Mouse (Mus musculus): ENCODE data around the gene Camsap2. TPM values are rescaled to one million over a fixed set of nuclear protein-coding genes. Genes with fewer than 3 reads are reported as not detected.

Camsap2 gene
- polyA plus RNA-seq, 1 experiment from 2014 or later: 8.7 TPM

DNA sequence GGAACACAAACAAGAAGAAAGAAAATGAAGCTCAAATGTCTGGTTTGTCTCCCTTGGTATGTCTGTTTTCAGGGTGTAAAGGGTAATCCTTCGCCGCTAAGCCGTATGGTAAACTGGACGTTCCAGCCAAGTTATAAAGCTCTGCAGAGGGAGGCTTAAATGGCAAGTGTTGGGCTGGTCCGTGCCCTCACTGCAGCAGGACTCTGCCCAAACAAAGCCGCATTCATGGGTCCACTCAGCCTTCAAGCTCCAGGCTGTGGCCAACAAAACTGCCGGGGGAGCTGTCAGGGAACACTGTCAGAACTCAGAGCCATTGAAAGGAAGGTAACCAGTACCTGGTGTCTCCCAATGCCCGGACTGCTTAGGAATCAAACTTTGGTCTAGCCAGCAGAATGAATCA lies 16.7 kb upstream of the Camsap2 start:
- Histone ChIP-seq H3K9ac (no peak overlapping the region), H3K4me3 (replicated peaks) (no peak overlapping the region), H3K27me3 (replicated peaks) (no peaks in the 10 kb centered on the region), H3K27ac (no peak overlapping the region), H3K36me3 (no peaks in the 10 kb centered on the region), H3K4me2 (no peak overlapping the region), H3K4me1 (no peaks in the 10 kb centered on the region), H3K9me3 (no peaks in the 10 kb centered on the region)
- WGBS: 61% methylated on average over 8 of the region's 8 CpGs
- no peak for ATAC-seq (ENCODE audit: insufficient read depth, low FRiP score, low read depth)

DNA sequence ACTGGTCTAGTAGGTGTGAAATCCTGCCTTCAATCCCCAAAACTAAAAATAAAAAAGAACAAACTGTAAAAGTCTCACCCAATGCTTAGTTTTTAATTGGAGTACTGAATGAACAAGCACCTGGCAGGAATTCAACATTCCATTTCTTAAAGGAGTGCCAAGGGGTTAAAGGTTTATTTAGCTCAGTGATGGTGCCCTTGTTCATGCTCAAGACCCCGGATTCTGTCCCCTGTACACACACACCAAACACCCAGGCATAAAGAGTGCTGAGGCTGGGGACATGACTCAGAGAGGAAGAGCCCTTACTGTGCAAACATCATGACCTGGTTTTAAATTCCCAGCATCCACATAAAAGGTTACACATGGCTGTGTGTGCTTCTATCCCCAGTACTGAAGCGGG lies 15.5 kb upstream of the Camsap2 start:
- no peak overlapping the region for H3K27ac ChIP-seq
- H3K4me1 ChIP-seq: no peaks in the 10 kb centered on the region
- no peak overlapping the region for H3K4me3 ChIP-seq (replicated peaks)
- H3K9ac ChIP-seq: no peak overlapping the region
- H3K36me3 ChIP-seq: no peaks in the 10 kb centered on the region
- no peaks in the 10 kb centered on the region for H3K27me3 ChIP-seq (replicated peaks)
- 70% methylated on average over 2 of the region's 2 CpGs for WGBS
- no peak for ATAC-seq (ENCODE audit: insufficient read depth, low FRiP score, low read depth)
- no peaks in the 10 kb centered on the region for H3K9me3 ChIP-seq
- no peak overlapping the region for H3K4me2 ChIP-seq

- no peak overlapping the region for H3K4me3 ChIP-seq (replicated peaks)
- no peak overlapping the region for H3K9ac ChIP-seq
- H3K27ac ChIP-seq: no peak overlapping the region
- H3K36me3 ChIP-seq: no peaks in the 10 kb centered on the region
- no peaks in the 10 kb centered on the region for H3K27me3 ChIP-seq (replicated peaks)
- 67% methylated on average over 6 of the region's 6 CpGs for whole genome bisulfite sequencing
- ATAC-seq (ENCODE audit: insufficient read depth, low FRiP score, low read depth): no peak
- no peaks in the 10 kb centered on the region for H3K9me3 ChIP-seq
- H3K4me1 ChIP-seq: no peaks in the 10 kb centered on the region
- no peak overlapping the region for H3K4me2 ChIP-seq
Observed at GRCm38 (mm10) chr1:136360909-136361308, 15.0 kb upstream of the Camsap2 start.

GRCm38 (mm10) chr1:136358841-136359360 lies 13.0 kb upstream of the Camsap2 start:
- Histone ChIP-seq H3K4me3 (replicated peaks) (no peak overlapping the region), H3K9me3 (no peaks in the 10 kb centered on the region), H3K4me2 (no peak overlapping the region), H3K27me3 (replicated peaks) (no peaks in the 10 kb centered on the region), H3K9ac (no peak overlapping the region), H3K36me3 (no peaks in the 10 kb centered on the region), H3K27ac (no peak overlapping the region), H3K4me1 (no peaks in the 10 kb centered on the region)
- WGBS: 73% methylated on average over 7 of the region's 7 CpGs
- ATAC-seq (ENCODE audit: insufficient read depth, low FRiP score, low read depth): no peak

DNA sequence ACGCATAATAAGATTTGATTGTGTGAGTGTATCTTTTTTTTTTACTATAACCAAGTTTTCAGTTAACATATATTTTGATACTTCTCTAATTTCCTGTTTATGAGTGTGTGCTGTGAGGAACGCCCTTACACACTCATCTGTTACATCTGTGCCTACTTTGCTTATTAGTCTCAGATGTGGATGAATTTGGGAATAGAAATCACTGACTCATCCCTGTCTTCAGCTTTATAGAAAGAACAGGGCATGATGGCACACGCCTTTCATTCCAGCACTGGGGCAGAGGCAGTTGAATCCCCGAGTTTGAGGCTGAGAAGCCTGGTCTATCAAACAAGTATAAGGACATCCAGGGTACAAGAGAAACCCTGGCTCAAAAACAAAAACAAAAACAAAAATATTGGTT lies 9.7 kb upstream of the Camsap2 start:
- no peak overlapping the region for H3K4me2 ChIP-seq
- H3K36me3 ChIP-seq: no peaks in the 10 kb centered on the region
- H3K27ac ChIP-seq: no peak overlapping the region
- no peak overlapping the region for H3K9ac ChIP-seq
- no peaks in the 10 kb centered on the region for H3K27me3 ChIP-seq (replicated peaks)
- ATAC-seq (ENCODE audit: insufficient read depth, low FRiP score, low read depth): no peak
- no peaks in the 10 kb centered on the region for H3K4me1 ChIP-seq
- H3K9me3 ChIP-seq: no peaks in the 10 kb centered on the region
- no peak overlapping the region for H3K4me3 ChIP-seq (replicated peaks)
- 68% methylated on average over 4 of the region's 4 CpGs for WGBS

- Histone ChIP-seq H3K9ac (no peak overlapping the region), H3K4me1 (no peaks in the 10 kb centered on the region), H3K36me3 (no peaks in the 10 kb centered on the region), H3K27me3 (replicated peaks) (no peaks in the 10 kb centered on the region), H3K27ac (no peak overlapping the region), H3K9me3 (no peaks in the 10 kb centered on the region), H3K4me2 (no peak overlapping the region), H3K4me3 (replicated peaks) (no peak overlapping the region)
- 43% methylated on average over 3 of the region's 3 CpGs for WGBS
- no peak for ATAC-seq (ENCODE audit: insufficient read depth, low FRiP score, low read depth)
Observed at GRCm38 (mm10) chr1:136350699-136351200, 4.8 kb upstream of the Camsap2 start.

DNA sequence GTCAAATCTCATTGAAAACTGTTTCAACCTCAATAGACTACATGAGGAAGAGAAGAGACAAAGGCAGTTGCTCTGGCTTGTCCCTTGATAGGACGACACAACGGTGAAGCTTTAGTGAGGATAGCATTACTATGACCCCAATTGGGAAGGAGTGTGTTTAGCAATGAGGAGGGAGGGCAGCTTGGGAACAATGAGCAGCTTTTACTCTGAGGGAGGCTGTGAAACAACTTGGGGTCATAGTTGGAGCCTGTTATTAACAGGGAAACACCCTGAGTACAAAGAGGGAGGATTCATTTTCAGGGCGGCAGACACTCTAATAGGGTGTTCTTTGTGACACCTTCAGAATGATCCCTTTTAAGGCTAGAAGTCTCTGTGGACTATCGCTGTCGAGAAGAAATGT lies 2.2 kb upstream of the Camsap2 start:
- Histone ChIP-seq H3K36me3 (no peaks in the 10 kb centered on the region), H3K9me3 (no peaks in the 10 kb centered on the region), H3K4me2 (no peak overlapping the region), H3K4me1 (peaks cover 6% of the 10 kb centered on the region), H3K27me3 (replicated peaks) (no peaks in the 10 kb centered on the region), H3K27ac (no peak overlapping the region), H3K9ac (no peak overlapping the region), H3K4me3 (replicated peaks) (no peak overlapping the region)
- WGBS: 71% methylated on average over 5 of the region's 5 CpGs
- no peak for ATAC-seq (ENCODE audit: insufficient read depth, low FRiP score, low read depth)

GRCm38 (mm10) chr1:136347140-136347539 lies 1.2 kb upstream of the Camsap2 start:
- no peaks in the 10 kb centered on the region for H3K27me3 ChIP-seq (replicated peaks)
- no peaks in the 10 kb centered on the region for H3K36me3 ChIP-seq
- peak; percentile 51; the same call in 1 of the 2 replicates for ATAC-seq (ENCODE audit: insufficient read depth, low FRiP score, low read depth)
- H3K4me1 ChIP-seq: peaks cover 6% of the 10 kb centered on the region
- no peak overlapping the region for H3K4me3 ChIP-seq (replicated peaks)
- 57% methylated on average over 4 of the region's 4 CpGs for WGBS
- H3K9ac ChIP-seq: no peak overlapping the region
- no peaks in the 10 kb centered on the region for H3K9me3 ChIP-seq
- H3K27ac ChIP-seq: no peak overlapping the region
- H3K4me2 ChIP-seq: no peak overlapping the region

GRCm38 (mm10) chr1:136346373-136347035 lies 600 bp upstream of the Camsap2 start:
- H3K27ac ChIP-seq: peak overlapping the region; percentile 96; the same call in 1 of the 2 replicates
- H3K9ac ChIP-seq: peak overlapping the region; percentile 14; the same call in 1 of the 2 replicates
- peaks cover 6% of the 10 kb centered on the region for H3K4me1 ChIP-seq
- ATAC-seq (ENCODE audit: insufficient read depth, low FRiP score, low read depth): no peak
- peak overlapping the region; percentile 77 for H3K4me2 ChIP-seq
- H3K27me3 ChIP-seq (replicated peaks): no peaks in the 10 kb centered on the region
- WGBS: 6% methylated on average over 12 of the region's 12 CpGs
- H3K4me3 ChIP-seq (replicated peaks): peak overlapping the region; percentile 91
- no peaks in the 10 kb centered on the region for H3K36me3 ChIP-seq
- H3K9me3 ChIP-seq: no peaks in the 10 kb centered on the region

DNA sequence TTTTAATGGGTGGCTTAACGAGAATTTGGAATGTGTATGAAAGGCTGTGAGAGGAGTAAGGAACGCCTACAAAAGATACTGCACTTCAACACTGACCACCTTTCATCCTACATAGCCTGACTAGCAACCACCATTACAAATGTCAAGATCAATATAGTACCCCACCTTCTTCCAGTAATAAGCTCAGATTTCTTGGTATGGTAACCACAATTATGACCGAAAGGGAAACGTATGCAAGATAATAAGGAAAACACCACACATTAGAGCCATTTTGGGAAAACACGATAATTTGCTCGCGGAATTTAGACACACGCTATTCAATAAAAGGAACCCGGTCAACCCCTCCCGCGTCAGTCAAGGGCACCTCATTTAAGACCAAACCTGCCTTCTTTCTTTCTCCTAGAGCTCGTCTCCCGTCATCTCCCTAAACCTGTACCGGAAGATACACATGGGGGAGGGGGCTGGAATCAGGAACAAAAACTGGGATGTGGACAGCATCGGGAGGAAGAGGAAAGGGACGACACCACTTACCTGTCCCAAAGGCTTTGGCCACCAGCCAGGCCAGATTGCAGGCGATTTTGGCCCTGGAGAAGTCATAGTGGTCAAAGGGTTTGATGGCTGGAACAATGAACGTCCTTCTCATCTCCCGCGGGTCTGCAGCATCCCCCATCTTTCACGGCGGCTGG lies 993 bp downstream of the Camsap2 start:
- Histone ChIP-seq H3K9me3 (no peaks in the 10 kb centered on the region), H3K27ac (peak overlapping the region; percentile 96), H3K9ac (peak overlapping the region; percentile 67), H3K4me1 (peaks cover 6% of the 10 kb centered on the region), H3K27me3 (replicated peaks) (no peaks in the 10 kb centered on the region), H3K4me2 (peak overlapping the region; percentile 77), H3K4me3 (replicated peaks) (peak overlapping the region; percentile 91), H3K36me3 (no peaks in the 10 kb centered on the region)
- ATAC-seq (ENCODE audit: insufficient read depth, low FRiP score, low read depth): no peak
- WGBS: under 1% methylated on average over 22 of the region's 22 CpGs

GRCm38 (mm10) chr1:136344281-136344680 lies 1.6 kb downstream of the Camsap2 start:
- no peak for ATAC-seq (ENCODE audit: insufficient read depth, low FRiP score, low read depth)
- no peaks in the 10 kb centered on the region for H3K36me3 ChIP-seq
- H3K4me2 ChIP-seq: peak overlapping the region; percentile 77
- peak overlapping the region; percentile 91 for H3K4me3 ChIP-seq (replicated peaks)
- no peaks in the 10 kb centered on the region for H3K9me3 ChIP-seq
- no peak overlapping the region for H3K9ac ChIP-seq
- H3K4me1 ChIP-seq: peaks cover 6% of the 10 kb centered on the region
- no peak overlapping the region for H3K27ac ChIP-seq
- 3% methylated on average over 1 of the region's 1 CpGs for WGBS
- no peaks in the 10 kb centered on the region for H3K27me3 ChIP-seq (replicated peaks)

GRCm38 (mm10) chr1:136343727-136344126 lies 2.2 kb downstream of the Camsap2 start:
- H3K9ac ChIP-seq: no peak overlapping the region
- H3K9me3 ChIP-seq: no peaks in the 10 kb centered on the region
- H3K4me3 ChIP-seq (replicated peaks): peak overlapping the region; percentile 32
- no peaks in the 10 kb centered on the region for H3K36me3 ChIP-seq
- H3K4me2 ChIP-seq: peak overlapping the region; percentile 51
- 23% methylated on average over 7 of the region's 7 CpGs for WGBS
- H3K27ac ChIP-seq: no peak overlapping the region
- H3K4me1 ChIP-seq: peaks cover 6% of the 10 kb centered on the region
- no peak for ATAC-seq (ENCODE audit: insufficient read depth, low FRiP score, low read depth)
- H3K27me3 ChIP-seq (replicated peaks): no peaks in the 10 kb centered on the region
